Mouse (Mus musculus) NIH3T3 (cell line): Measurements from ENCODE around the gene Rraga.
"Not testable (repeated sequence)": the region's sequence is repeated elsewhere in the genome, so short reads cannot be mapped to it uniquely, and the experiment has no call there.

Experiments used
- DNase-seq: peaks from one replicate; pipeline ENCODE4 v3.0.0-alpha.2; 2012; ENCODE audit warnings: low read depth

Rraga gene

GRCm38 (mm10) chr4:86591304-86591703 is 15.8 kb downstream of the Rraga start:
- no peak for DNase-seq

GRCm38 (mm10) chr4:86611524-86612288 is 36.2 kb downstream of the Rraga start, which contains the start of gene Haus6:
Haus6 (minus strand) TSS chr4:86612055.
- DNase-seq = peak; percentile 99

GRCm38 (mm10) chr4:86612289-86612620 is 36.8 kb downstream of the Rraga start:
- DNase-seq = no peak

GRCm38 (mm10) chr4:86620506-86620905 is 45.0 kb downstream of the Rraga start:
- peak; percentile 93 for DNase-seq

- peak; percentile 65 for DNase-seq
These were observed 46.6 kb downstream of the Rraga start for GRCm38 (mm10) chr4:86622116-86622515.

GRCm38 (mm10) chr4:86622532-86622931 is 47.1 kb downstream of the Rraga start:
- not testable (repeated sequence) for DNase-seq

GRCm38 (mm10) chr4:86625463-86625862 is 50.0 kb downstream of the Rraga start:
- DNase-seq = peak; percentile 42

- DNase-seq = not testable (repeated sequence)
These were observed 51.0 kb downstream of the Rraga start for GRCm38 (mm10) chr4:86626496-86626895.
